Mouse (Mus musculus): ENCODE measurements around the gene Grk5. TPM values are rescaled to one million over a fixed set of nuclear protein-coding genes. Genes with fewer than 3 reads are reported as not detected.
"Not testable (repeated sequence)": the region's sequence is repeated elsewhere in the genome, so short reads cannot be mapped to it uniquely, and the experiment has no call there.

Grk5 gene
- total RNA-seq (2021): 10 to 100 TPM; 23.8 to 29.2 TPM
- long read RNA-seq, experiment 1, full-length matches to known transcripts: 6 of 11 reads
- long read RNA-seq, experiment 1, partial matches to known transcripts: 1 of 11 reads
- long read RNA-seq, experiment 1, other reads (novel, unspliced or antisense): 4 of 11 reads
- long read RNA-seq, experiment 2, full-length matches to known transcripts: 6 of 11 reads
- long read RNA-seq, experiment 2, partial matches to known transcripts: 2 of 11 reads
- long read RNA-seq, experiment 2, other reads (novel, unspliced or antisense): 3 of 11 reads

DNA sequence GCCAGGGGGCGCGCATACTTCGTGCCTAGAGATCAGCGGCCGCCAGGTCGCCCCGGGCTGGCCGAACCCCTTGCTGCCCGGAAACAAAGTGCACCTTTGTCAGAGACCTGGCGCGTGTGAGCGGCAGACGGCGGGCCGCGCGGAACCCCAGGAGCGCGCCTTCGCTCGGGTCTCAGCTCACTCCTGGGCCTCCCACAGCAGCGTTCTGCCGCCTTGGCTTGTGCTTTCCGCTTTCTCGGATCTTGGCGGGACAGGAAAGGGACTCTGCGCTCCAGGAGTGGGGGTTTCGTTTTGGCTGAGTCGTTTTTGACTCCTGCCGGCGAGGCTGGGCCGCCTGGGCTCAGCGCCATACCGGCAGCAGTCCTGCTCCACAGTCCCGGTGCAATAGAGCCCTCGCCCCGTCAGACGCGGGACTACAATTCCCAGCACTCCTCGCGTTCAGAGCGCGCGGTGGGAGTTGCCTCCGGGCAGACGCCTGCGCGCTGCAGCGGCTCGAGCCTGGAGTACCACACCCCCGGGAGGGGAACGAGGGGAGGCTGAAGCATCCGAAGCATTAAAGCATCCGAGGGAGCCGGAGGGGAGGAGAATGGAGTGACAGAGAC is at the start of gene Grk5:
Gene Grk5 (plus strand): TSS at position 36 of the 602 bp plus-strand sequence.
- intact Hi-C loops (cut with DNase I): loop anchor here (1.0 to 5.0 kb wide), 5 partner anchors 47 to 194 kb away; no protein-coding TSS in a partner anchor
- DNase-seq: peak; percentile 98

DNA sequence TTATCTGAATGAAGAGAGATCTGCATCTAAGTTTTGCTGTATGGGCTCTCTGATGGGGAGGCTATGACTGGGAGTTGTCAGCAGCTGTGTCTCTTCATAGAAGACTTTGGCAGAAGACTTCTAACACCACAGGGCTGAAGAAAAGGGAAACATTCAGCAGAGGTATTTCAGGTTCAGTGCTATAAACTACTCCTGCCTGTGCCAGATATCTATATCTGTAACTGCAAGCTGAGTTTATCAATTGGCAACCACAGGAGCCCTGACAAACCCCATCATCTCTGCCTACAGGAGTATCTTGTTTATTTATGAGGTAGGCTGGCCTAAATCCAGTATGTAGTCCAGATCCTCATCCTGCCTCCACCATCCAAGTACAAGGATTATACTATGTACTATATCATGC is 46.2 kb upstream of the Grk5 start:
- intact Hi-C loops (cut with DNase I): no loop called here
- no peak for DNase-seq

- no peak for DNase-seq
- intact Hi-C loops (cut with DNase I): no loop called here
Observed at GRCm38 (mm10) chr19:60845731-60846130, 43.8 kb upstream of the Grk5 start.

DNA sequence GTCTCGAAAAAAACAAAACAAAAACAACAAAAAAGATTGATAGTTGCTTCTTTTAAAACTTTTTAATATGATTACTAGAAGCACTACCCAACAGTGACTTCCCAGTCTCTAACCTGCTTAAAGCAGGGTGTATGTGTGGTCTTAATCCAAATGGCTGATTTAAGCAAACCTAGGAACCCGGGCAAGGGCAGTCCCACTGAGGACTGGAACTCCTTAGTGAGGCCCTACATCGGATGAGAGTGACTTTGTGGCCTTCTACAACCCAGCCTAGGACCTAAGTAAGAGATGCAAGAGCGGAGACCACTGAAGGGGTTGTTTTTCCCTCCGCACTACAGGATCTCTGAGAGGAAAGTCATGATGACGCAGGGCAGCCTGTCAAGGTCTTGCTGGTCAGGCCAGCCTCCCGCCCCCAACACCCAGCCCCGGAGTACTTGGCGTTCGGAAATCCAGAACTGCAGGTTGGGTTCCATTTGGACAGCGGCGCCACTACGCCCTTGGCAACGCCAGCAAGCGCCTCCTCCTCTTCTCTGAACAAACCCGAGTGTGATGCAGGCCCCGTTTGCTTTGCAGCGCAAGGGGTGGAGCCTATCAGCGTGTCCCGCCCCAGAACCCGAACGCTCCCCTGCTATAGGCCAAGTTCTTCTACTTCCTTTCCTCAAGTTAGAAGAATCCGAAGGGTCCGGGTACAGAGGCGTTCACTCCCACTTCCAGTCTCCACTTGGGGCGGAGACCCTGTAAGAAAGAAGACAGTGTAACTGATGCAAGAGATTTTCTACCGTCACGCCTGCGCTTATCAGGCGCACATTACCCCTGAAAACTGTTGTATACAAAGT is 28.5 kb upstream of the Grk5 start, which contains the start of gene Sfxn4:
Gene Sfxn4 (minus strand): TSS at position 612 of the 833 bp plus-strand sequence.
- DNase-seq: peak; percentile 88 to 89
- intact Hi-C loops (cut with DNase I): loop anchor here (5.0 kb wide), 1 partner anchor 69 kb away; the partner anchor contains the start of gene Eif3a

GRCm38 (mm10) chr19:60866169-60866568 is 23.4 kb upstream of the Grk5 start:
- DNase-seq; intact Hi-C loops (cut with DNase I): not testable (repeated sequence)

DNA sequence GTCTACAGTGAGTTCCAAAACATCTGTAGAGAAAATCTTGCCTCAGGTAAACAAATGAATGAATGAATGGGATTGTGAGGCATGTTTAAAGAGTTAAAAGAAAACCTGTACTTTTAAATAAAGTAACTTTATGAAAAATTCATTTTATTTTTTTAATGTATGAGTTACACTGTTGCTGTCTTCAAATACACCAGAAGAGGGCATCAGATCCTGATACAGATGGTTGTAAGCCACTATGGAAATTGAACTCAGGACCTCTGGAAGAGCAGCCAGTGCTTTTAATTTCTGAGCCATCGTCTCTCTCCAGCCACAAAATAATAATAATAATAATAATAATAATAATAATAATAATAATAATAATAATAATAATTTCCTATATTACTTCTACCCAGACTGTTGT is 19.1 kb upstream of the Grk5 start:
- intact Hi-C loops (cut with DNase I): no loop called here

DNA sequence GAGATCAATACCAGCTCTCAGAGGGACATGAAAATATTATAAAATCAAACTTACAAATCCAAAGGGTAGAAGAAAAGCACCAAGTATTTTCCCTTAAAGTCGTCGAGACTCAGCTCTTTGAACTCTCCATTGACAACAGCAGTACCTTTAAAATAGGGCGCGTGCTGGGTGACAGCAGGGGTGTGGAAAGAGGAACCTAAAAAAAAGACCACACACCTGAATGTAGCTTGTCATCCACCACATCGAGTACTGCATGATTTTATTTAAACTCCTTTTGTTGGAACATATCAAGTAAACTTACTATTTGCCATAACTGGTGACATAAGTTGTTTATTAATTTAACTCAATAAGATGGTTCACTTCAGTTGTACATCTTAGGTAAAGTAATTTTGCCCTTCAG is 18.2 kb upstream of the Grk5 start:
- DNase-seq: no peak
- intact Hi-C loops (cut with DNase I): no loop called here

More for the DNA sequence above, 19.1 kb upstream of the Grk5 start:
- no peak for DNase-seq

- no peak for DNase-seq
- intact Hi-C loops (cut with DNase I): no loop called here
Observed at GRCm38 (mm10) chr19:60872272-60872671, 17.3 kb upstream of the Grk5 start.

DNA sequence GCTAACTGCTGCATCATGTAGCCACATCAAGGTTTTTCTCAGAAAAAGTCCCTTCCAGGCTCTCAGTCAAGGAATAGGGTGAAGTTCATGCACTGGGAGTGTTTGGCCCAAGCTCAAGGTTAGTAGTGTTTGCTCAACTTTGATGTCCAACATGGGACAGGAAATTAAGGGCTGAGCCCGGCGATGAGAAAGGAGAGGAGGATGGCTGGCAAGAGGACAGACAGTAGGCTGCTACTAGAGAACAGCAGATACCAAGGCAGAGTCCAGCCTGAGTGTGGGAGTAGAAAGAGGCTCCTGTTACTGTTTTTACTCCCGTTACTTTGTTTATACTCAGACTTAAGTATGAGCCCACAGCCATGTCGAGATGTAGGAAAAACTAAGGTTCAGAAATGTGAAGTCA is 16.0 kb upstream of the Grk5 start:
- intact Hi-C loops (cut with DNase I): no loop called here
- DNase-seq: peak in 1 of 2 experiments; percentile 21

- peak; percentile 95 to 97 for DNase-seq
- intact Hi-C loops (cut with DNase I): no loop called here
Observed at GRCm38 (mm10) chr19:60874064-60874694, 15.4 kb upstream of the Grk5 start, which contains the start of gene Prdx3. TSS of gene Prdx3 (minus strand) at chr19:60874556.

GRCm38 (mm10) chr19:60883129-60883528 is 6.4 kb upstream of the Grk5 start:
- DNase-seq: peak; percentile 15 to 52
- intact Hi-C loops (cut with DNase I): loop anchor here (1.0 kb wide), 1 partner anchor 201 kb away; no protein-coding TSS in a partner anchor

DNA sequence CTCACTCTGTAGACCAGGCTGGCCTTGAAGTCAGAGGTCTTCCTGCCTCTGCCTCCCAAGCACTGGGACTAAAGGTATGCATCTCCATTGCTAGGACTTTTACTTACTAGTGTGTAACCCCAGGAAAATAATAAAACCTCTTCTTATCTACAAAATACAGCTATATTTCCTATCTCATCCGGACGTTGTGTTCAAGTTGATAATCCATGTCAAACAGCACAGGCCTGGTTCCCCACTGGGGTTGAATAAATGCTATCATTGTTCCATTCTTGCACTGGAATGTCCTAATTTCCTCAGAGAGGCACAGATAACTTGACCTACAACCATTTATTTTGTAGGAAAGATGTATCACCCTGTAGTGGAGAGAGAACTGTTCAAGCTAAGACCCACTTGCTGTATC is 1.9 kb upstream of the Grk5 start:
- DNase-seq: no peak
- intact Hi-C loops (cut with DNase I): loop anchor here (2.0 kb wide), 1 partner anchor 177 kb away; no protein-coding TSS in a partner anchor

DNA sequence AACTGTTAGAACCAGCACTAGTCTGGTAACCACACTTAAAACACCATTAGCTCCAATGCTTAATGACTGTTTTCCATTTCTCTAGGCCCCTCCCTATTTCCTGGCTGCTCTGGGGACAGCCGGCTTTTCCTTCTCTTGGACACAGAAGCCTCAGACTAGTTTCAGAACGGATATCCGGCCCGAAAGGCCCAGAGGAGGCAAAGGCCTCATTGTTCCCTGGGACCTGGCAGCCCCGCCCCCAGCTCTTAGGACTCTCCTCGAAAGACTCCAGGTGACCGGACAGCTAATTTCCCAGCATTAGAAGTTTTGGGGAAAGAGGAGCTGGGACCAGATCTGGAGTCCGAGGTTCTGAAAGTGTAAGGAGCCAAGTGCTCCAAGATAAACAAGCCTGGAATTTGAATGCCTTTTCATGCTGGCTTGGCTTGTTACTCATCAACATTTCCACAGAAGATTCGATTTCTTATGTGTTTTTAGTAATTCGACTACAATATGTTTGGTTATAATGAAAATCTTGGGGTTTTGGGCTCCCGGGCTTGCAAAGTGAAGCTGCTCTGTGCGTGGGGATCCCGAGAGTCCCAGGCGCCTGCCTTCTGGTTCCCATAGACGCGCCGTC is 342 bp upstream of the Grk5 start:
- DNase-seq: peak; percentile 71 to 74
- intact Hi-C loops (cut with DNase I): loop anchor here (1.0 to 2.0 kb wide), 2 partner anchors 176 to 195 kb away; no protein-coding TSS in a partner anchor

DNA sequence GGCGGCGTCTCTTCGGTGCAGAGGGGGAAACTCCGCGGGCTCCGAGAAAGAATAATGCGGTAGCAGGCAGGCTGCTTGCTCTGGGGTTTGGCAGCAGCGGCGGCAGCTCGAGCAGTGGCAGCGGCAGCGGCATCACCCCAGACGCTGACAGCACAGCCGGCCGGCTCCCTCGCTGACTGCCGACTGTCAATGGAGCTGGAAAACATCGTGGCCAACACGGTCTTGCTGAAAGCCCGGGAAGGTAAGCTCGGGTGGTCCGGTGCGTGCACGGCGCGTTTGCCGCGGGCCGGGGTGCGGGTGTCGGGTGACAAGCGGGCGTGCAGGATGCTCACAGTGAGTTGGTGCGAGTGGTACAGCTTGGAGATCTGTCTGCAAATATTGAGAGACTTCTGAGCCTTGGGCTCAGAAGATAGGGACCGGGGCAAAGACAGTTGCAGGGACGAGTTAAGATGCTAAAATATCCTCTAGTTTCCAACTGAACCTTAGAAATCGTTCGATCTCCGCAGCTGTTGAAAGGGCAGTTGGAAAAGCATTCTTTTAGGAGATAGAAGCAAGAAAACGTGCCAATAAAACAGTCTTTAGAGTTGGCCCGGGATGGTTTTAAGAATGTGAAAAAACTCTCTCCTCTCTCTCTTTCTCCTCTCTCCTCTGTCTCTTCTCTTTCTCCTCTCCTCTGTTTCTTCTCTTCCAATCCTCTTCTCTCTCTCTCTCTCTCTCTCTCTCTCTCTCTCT is 1.0 kb downstream of the Grk5 start:
- intact Hi-C loops (cut with DNase I): loop anchor here (2.0 to 5.0 kb wide), 3 partner anchors 47 to 102 kb away; no protein-coding TSS in a partner anchor
- DNase-seq: peak; percentile 60 to 62

DNA sequence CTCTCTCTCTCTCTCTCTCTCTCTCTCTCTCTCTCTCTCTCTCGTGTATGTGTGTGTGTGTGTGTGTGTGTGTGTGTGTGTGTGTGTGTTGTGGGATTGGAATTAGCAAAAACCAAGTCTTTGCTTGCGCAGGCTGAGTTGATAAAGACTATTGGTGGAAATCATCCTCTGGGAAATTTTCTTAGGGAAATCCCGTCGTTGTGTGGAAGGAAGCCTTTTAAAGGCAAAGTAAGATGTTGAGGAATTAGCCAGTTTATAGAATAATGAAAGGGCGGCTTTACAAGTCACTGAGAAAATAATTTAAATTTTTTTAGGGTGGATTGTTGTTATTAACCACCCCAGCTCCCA is 1.5 kb downstream of the Grk5 start:
- DNase-seq: peak in 1 of 2 experiments; percentile 22
- intact Hi-C loops (cut with DNase I): loop anchor here (2.0 to 5.0 kb wide), 3 partner anchors 46 to 101 kb away; no protein-coding TSS in a partner anchor

GRCm38 (mm10) chr19:60891934-60892547 is 2.5 kb downstream of the Grk5 start:
- intact Hi-C loops (cut with DNase I): loop anchor here (2.0 to 5.0 kb wide), 3 partner anchors 45 to 100 kb away; no protein-coding TSS in a partner anchor
- peak; percentile 75 to 79 for DNase-seq

GRCm38 (mm10) chr19:60895251-60895880 is 5.8 kb downstream of the Grk5 start:
- peak in 1 of 2 experiments; percentile 12 for DNase-seq
- intact Hi-C loops (cut with DNase I): no loop called here

DNA sequence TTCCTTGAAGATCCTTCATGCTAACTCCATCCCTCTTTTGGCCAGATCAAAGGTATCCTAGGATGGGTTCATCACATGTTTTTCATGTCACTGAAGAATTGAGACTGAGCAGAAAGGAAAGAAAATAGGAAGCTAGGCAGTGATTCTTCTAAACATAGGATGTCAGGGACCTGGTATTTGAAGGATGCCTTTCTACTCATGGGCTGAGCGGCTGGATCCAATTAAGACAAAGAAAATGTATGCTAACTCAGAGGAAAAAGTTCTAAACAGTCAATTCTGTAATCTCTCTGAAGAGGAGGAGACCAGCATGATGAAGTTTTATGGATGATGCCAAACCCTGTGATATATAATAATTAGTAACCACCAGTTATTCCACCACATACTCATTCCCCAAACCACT is 13.6 kb downstream of the Grk5 start:
- intact Hi-C loops (cut with DNase I): no loop called here
- no peak for DNase-seq

Data from heart, postnatal 14 days (tissue).